18 mouse cellular contexts compared by ENCODE assay signal in genomic region chr8:77371006-77371405, GRCm38 (mm10).
DNase-seq lines count a peak whose midpoint lies in the region; ATAC-seq and TF ChIP-seq lines count a peak whose summit lies in the region.
"Had no signal": no experiment of that assay in that cellular context is flagged by ENCODE, and none has a peak within 500 bp of the region (broad histone marks: within the 10 kb centered on the region; RNA-seq: fewer than 3 reads in every experiment).

No protein-coding gene starts in this region.

- H3K4me3 ChIP-seq in forebrain, embryonic 10.5 days = no peak overlapping the region
- no peak overlapping the region for H3K4me3 ChIP-seq in midbrain, postnatal 0 days (ENCODE audit: low read depth, low read length)

- no peak overlapping the region for H3K27ac ChIP-seq in forebrain, embryonic 10.5 days
- H3K27ac ChIP-seq in midbrain, postnatal 0 days (ENCODE audit: low read depth, low read length) = no peak overlapping the region

- no peak overlapping the region for H3K9ac ChIP-seq in midbrain, postnatal 0 days (replicated peaks; ENCODE audit: low read length, poor library complexity, severe bottlenecking)

- H3K36me3 ChIP-seq in forebrain, embryonic 10.5 days (replicated peaks) = peaks cover 13% of the 10 kb centered on the region
- no peaks in the 10 kb centered on the region for H3K36me3 ChIP-seq in midbrain, postnatal 0 days (ENCODE audit: insufficient read depth, low read length)

- H3K4me2 ChIP-seq in midbrain, postnatal 0 days (ENCODE audit: low read depth, low read length, poor library complexity, severe bottlenecking) = no peak overlapping the region

- H3K9me3 ChIP-seq in forebrain, embryonic 10.5 days = no peaks in the 10 kb centered on the region
- H3K9me3 ChIP-seq in midbrain, postnatal 0 days (ENCODE audit: low read length) = no peaks in the 10 kb centered on the region
- H3K9me3 ChIP-seq: G1E had no signal

- H3K27me3 ChIP-seq in forebrain, embryonic 10.5 days (ENCODE audit: poor library complexity, severe bottlenecking) = no peaks in the 10 kb centered on the region
- H3K27me3 ChIP-seq in midbrain, postnatal 0 days (ENCODE audit: insufficient read depth, low read length) = no peaks in the 10 kb centered on the region
- H3K27me3 ChIP-seq: CH12.LX, Patski had no signal

- no peak for TF ChIP-seq CTCF in midbrain, postnatal 0 days (IDR thresholded peaks at IDR 0.05)

- ATAC-seq in midbrain, postnatal 0 days (ENCODE audit: low FRiP score) = no peak
- ATAC-seq in granulocyte monocyte progenitor cell, adult 5-6 weeks (replicated peaks; ENCODE audit: poor library complexity, severe bottlenecking) = no peak
- ATAC-seq: activated CD4-positive, CD25-positive, alpha-beta regulatory T cell, adult 4 months; CD4-positive, CD25-positive, alpha-beta regulatory T cell, adult 4 months; Patski had no signal

- H3K4me1 ChIP-seq in forebrain, embryonic 10.5 days = peaks cover 3% of the 10 kb centered on the region; the same call in 1 of the 2 replicates
- H3K4me1 ChIP-seq in midbrain, postnatal 0 days (ENCODE audit: insufficient read depth, low read length) = peaks cover 4% of the 10 kb centered on the region; the same call in 1 of the 2 replicates

- 91% methylated on average over 6 of the region's 6 CpGs for WGBS in forebrain, embryonic 10.5 days
- 93% methylated on average over 6 of the region's 6 CpGs for WGBS in midbrain, postnatal 0 days

- DNase-seq in 3T3-L1 (ENCODE audit: low read depth, low spot score) (peak; percentile 76), 416B (ENCODE audit: low read depth) (peak; percentile 51), NIH3T3 (ENCODE audit: low read depth) (peak; percentile 72)
- no peak for DNase-seq in forebrain, embryonic 10.5 days (ENCODE audit: extremely low spot score, low spot score)
- no peak for DNase-seq in midbrain, postnatal 0 days (ENCODE audit: low spot score)
- DNase-seq: B cell, adult 2 months; cerebellum, adult 11 months; cerebellum, adult 11-12 months; cerebellum, adult 18-20 months; cerebellum, adult 2 months; cerebellum, adult 8-10 months; cerebellum, adult 9-10 months had no signal

Comparison
In these comparisons a context has a peak if more than half of its experiments do, and no peak if none do; other contexts are left out.
1. DNase-seq: peak in 3T3-L1 (single experiment), 416B (single experiment) and NIH3T3 (single experiment); none in forebrain, embryonic 10.5 days (single experiment) and midbrain, postnatal 0 days (single experiment).